Mouse (Mus musculus): Measurements from ENCODE around the gene Vps51. TPM values are rescaled to one million over a fixed set of nuclear protein-coding genes. Genes with fewer than 3 reads are reported as not detected.

The Vps51 gene
- total RNA-seq (2021): 10 to 100 TPM; 80.2 to 83.4 TPM
- long read RNA-seq, experiment 1, transcript Vps51-208 (2 exons, 840 nt): minor isoform, 5 of 89 reads
- long read RNA-seq, experiment 1, transcript Vps51-201 (10 exons, 2,675 nt): major isoform, 55 of 89 reads
- long read RNA-seq, experiment 1, partial matches to known transcripts: 13 of 89 reads
- long read RNA-seq, experiment 1, other reads (novel, unspliced or antisense): 16 of 89 reads
- long read RNA-seq, experiment 2, transcript Vps51-208 (2 exons, 840 nt): minor isoform, 11 of 150 reads
- long read RNA-seq, experiment 2, transcript Vps51-201 (10 exons, 2,675 nt): major isoform, 91 of 150 reads
- long read RNA-seq, experiment 2, partial matches to known transcripts: 15 of 150 reads
- long read RNA-seq, experiment 2, other reads (novel, unspliced or antisense): 32 of 150 reads

DNA sequence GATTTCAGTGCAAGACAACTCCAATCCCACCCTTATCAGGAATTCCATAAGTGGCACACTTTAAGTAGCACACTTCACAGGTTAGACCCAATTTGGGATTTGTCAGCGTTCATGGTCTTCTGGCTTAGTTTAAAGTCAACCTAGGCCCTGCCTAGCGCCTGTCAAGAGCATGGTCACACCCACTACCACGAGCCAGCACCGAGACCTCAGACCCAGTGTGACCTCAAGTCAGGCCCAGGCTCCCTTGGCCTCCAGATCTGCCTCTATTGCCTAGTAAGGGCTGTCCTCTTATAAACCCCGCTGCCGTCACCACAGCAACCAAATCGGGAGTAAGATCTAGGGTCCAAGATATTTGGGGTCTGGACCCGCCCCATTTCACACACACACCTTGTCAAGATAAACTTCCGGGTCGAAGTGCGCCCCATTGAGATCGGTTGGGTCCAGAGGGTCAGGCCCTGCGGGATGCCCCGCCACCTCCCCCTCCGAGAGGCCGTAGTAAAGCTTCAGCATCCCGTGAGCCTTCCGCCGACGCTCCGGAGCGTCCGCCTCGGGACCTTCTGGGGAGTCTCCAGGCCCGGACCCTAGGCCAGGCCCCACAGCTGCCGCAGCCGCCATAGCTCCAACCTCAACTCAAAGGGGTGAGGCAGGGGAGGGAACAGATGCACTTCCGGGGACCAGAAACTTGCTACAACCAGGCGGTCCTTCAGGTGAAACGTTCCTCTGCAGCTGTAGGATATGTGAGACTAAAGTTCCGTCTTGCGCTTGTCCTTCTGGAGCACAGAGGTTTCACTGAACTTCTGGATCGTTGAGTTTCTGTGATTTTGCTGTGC, at the start of gene Vps51:
Vps51 (minus strand) TSS at position 668 of the 830 bp plus-strand sequence.
- peak; percentile 62 to 67 for DNase-seq (ENCODE audit: low spot score in 2 of 2)

GRCm38 (mm10) chr19:6126289-6126688, 49.3 kb upstream of the Vps51 start:
- no peak for DNase-seq (ENCODE audit: low spot score in 2 of 2)

GRCm38 (mm10) chr19:6124898-6125297, 47.9 kb upstream of the Vps51 start:
- no peak for DNase-seq (ENCODE audit: low spot score in 2 of 2)

DNA sequence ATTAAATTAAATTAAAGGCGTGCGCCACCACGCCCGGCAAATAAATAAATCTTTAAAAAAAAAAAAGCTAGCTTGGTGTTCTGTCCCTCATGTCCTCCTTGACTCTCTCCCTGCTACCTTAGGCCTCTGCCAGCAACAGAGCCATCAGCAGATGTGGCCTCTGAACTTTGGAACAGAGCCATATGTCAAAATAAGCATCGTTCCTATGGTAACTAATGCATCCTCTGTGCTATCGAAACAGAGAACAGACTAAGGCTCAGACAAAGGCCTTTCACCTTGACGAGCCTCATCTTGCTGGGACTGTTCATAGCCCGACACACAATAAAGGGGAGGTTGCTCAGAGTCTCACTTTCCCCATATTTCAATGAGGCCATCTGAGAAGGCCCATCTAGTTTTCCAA, 46.3 kb upstream of the Vps51 start:
- DNase-seq (ENCODE audit: low spot score in 2 of 2): no peak

DNA sequence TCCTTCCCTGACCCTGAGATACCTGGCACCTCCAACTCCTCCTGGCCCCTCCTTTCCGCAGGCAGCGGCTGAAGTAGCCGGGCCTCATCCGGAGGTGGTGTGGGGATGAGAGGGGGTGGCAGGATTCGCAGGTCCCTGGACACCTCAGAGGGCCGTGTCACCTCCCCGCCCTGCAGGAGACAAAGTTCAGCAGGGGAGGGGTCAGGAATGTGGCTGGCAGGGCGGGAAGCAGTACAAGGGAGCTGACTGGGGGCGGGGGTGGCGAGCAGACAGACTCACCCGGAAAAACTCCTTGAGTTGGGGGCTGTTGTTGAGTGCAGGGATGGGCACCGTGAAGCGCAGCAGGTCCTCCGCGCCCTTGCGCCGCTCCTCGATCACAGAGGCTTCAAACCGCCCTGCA, 44.7 kb upstream of the Vps51 start:
- no peak for DNase-seq (ENCODE audit: low spot score in 2 of 2)

GRCm38 (mm10) chr19:6118677-6119185, 41.7 kb upstream of the Vps51 start:
- no peak for DNase-seq (ENCODE audit: low spot score in 2 of 2)

GRCm38 (mm10) chr19:6117986-6118676, 41.1 kb upstream of the Vps51 start, which contains the start of gene Sac3d1:
TSS of gene Sac3d1 (minus strand) at chr19:6118650.
- peak; percentile 62 to 72 for DNase-seq (ENCODE audit: low spot score in 2 of 2)

DNA sequence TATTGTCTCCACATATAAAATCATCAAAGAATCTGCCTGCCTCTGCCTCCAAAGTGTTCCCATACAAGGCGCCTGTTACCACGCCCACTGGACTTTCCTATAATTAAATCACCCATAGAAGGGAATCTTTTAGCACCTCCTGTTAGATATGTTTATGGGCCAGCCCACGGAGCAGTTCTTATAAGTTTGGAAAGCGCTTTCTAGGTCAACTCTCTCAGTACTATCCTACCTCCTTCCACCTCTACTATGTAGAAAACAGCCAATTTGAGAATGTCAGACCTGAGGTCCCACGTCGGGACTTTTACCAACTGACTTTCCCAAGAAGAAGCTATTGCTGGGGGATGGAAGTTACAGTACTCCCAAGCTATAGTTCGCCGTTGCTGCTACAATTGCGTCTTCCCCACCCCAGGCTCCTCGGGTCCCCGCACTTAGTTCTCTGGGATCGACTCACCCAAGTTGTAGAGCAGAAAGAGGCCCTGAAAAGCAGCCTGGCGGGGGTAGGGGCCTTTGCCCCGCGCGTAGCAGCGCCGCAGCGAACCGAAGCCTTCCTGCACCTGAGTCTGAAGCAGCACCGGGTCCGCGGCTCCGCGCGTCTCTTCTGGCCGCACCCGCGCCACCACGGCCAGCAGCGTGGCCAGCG, 40.4 kb upstream of the Vps51 start:
- DNase-seq (ENCODE audit: low spot score in 2 of 2): no peak

- DNase-seq (ENCODE audit: low spot score in 2 of 2): no peak
These were observed 39.3 kb upstream of the Vps51 start for GRCm38 (mm10) chr19:6116113-6116850.

DNA sequence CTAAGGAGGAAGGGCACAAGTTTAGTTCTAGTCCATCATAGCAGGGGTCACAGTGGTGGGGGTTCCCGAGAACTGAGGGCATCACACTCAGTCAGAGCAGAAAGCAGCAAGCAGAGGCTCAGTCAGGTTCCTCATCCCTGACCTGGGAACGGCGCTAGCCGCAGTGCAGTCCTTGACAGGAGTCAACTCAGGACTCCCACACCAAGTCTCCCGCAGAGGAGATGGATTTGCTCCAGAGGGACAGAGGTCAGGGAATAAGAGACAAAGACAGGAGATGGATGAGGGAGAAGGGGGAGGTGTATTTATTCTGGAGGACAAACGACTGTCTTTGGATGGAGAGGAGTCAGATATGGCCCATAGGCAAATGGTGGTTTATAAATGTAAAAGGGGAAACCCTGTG, 36.1 kb upstream of the Vps51 start:
- no peak for DNase-seq (ENCODE audit: low spot score in 2 of 2)

DNA sequence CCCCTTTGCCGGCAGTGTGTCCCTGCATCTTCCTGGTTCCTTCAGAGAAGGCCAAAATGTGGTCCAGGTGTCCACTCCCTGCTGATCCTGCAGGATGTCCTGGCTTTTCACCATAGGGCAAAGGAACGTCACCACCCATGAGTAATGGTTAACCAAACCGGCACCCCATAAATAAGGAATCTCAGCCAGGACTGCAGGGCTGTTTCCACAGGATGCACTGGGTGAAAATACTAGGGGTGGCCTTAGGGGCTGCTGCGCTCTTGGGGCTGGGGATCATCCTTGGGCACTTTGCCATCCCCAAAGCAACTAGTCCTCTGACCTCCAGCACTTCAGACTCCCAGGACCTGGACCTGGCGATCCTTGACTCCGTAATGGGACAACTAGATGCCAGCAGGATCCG, 28.6 kb upstream of the Vps51 start, which contains the start of gene Naaladl1:
Naaladl1 (plus strand) TSS at position 197 of the 400 bp plus-strand sequence.
- no peak for DNase-seq (ENCODE audit: low spot score in 2 of 2)

DNA sequence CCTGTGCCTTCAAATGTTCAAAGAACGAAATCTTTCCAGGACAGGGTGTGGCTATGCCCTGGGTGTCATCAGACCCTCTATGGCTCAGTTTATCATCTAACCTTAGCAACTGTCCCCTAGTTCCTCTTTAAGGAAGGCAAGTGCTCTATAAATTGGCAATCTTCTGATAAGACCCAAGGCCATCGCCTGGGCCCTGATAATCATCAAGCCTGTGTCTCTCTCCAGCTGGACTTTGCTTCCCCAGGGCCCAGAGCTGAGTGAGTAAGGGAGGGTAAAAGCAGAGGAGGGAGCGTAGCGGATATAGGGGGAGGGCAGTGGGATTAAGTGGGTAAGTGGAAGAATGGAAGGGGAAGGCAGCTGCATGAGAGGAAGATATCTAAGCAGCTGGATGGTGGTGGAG, 27.4 kb upstream of the Vps51 start:
- no peak for DNase-seq (ENCODE audit: low spot score in 2 of 2)

DNA sequence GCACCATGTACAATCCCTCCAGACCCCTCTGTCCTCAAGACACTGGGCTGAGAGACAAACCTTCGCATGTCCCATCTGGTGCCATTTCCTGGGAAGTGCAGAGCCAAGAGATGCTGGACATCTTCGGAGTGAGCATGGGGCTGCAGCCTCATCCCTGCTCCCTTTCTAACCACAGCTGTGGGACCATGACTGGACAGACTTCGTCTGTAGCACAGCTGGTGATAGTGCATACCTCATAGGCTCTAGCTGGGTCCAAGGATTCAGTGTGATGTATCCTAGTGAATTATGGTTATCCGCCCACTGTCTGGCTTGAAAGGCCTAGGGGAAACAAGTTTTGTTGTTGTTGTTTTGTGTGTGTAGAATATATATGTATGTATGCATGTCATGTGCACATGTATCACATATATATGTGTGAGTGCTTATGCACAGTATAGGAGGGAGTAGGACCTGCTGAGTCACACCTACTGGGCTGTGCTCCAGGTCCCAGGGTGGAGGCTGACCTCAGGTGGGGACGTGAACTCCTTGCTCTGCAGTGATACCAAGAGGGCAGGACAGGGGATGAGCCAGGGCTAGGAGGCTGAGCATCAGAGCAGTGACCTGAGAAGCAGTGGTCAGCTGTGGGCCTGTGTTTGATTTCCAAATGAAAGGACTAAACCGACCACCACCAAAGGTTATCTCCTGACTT, 25.3 kb upstream of the Vps51 start:
- no peak for DNase-seq (ENCODE audit: low spot score in 2 of 2)

DNA sequence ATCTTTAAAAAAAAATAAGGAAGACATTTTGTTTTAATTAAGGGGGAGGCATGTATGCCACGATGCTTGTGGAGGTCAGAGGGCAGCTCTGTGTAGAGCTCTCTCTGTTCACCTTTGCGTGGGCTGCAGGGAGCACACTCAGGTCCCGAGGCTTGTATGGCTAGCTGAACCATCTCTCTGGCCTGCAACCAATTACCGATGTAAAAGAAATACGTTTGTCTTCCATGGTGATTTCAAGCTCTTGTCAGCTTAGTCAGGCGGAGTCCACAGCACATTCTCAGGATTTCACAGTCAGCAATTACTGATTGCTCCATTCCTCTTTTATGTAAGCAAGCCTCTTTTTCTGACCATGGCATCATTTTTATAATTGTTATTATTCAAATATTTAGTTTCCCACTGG, 24.2 kb upstream of the Vps51 start:
- DNase-seq (ENCODE audit: low spot score in 2 of 2): no peak

DNA sequence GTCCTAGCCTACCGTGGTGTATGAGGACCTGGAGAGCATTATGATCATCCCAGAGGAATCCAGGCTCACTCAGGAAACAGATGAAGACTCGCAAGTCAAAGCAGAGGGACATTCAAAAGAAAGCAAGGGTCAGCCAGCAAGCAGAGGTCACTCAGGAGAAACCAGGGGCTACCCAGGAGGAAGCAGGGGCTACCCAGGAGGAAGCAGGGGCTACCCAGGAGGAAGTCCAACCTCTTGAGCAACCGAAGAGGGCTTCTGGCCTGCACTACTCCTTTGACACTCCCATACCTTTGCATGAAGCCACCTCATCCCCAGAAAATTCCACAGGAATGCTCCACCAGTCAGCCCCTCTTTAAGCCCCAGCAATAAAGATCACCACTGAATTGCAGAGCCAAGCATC, 20.8 kb upstream of the Vps51 start:
- DNase-seq (ENCODE audit: low spot score in 2 of 2): no peak

DNA sequence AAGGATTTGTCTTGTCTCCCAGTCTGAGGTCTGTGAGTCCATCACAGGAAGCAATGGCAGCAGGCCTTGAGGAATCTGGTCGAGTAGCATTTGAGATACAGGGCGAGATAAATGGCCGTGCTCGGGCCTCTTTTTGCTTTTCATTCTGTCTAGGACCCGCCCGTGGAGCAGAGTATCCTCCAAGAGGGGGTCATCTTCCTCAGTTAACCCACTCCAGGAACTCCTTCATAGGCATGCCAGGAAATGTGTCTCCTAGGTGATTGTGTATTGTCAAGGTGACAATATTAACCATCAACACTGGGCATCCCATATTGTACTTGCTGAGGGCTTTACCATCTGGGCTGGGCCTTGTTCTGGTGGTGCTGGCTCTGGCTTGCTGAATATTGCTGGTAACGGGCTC, 17.1 kb upstream of the Vps51 start, which contains the start of gene AC131692.1:
AC131692.1 (plus strand) TSS at position 301 of the 400 bp plus-strand sequence.
- no peak for DNase-seq (ENCODE audit: low spot score in 2 of 2)

DNA sequence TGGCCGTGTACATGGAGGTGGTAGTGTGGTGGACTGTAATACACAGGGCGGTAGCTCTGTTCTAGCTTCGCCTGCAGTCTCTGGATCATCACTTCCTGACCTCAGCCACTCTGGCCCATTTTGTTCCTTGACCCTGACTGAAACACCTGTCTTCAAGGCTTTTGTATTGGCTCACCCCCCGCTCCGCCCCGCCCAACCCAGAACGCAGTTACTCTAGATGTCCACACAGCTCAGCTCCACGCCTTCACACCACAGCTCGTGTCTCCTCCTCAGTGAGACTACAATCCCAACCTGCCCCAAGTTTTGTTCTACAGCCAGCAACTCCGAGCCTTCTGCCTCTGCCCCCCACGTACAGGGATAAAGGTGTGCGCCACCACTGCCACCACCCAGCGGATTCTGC, 11.8 kb upstream of the Vps51 start:
- DNase-seq (ENCODE audit: low spot score in 2 of 2): no peak

DNA sequence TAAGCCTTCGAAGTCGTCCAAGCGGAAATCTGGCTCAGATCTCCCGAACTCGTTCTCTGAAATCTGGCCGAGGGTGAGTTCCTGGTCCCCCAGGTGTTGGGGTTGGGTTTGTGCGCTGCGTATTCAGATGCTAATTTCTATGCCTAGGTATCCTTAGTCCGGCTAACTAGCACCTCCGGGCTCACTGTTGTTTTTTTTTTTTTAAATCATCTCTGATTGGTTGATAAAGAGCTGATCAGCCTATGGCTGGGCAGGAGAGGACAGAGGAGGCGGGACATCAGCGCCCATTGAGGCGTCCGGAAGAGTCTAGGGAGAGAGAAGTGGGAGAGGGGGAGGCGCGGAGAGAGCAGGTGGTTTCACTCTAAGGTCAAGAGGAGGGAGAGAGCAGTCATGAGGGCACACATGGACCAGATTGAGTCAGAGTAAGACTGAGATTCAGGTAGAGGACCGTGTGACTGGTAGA, 8.4 kb upstream of the Vps51 start:
- peak in 1 of 2 experiments; percentile 32 for DNase-seq (ENCODE audit: low spot score in 2 of 2)
